Mouse (Mus musculus): ENCODE measurements around the gene Trim24. TPM values are rescaled to one million over a fixed set of nuclear protein-coding genes. Genes with fewer than 3 reads are reported as not detected.

Gene Trim24
- polyA plus RNA-seq, 1 experiment from 2014 or later = 39.7 TPM

Other genes starting within 250 kb of the Trim24 start
- 1.9 and 2.0 TPM in 2 replicates for gene Svopl, start 176.2 kb downstream of the Trim24 start, polyA plus RNA-seq (2014; fragmentation: Nextera tagmentation; extraction: Ambion mirVana)
- not detected in 2 replicates for gene Tmem213, start 238.4 kb downstream of the Trim24 start, polyA plus RNA-seq (2014; fragmentation: Nextera tagmentation; extraction: Ambion mirVana)